Mouse (Mus musculus): ENCODE measurements around the gene Prkcd. TPM values are rescaled to one million over a fixed set of nuclear protein-coding genes. Genes with fewer than 3 reads are reported as not detected.
A peak's percentile ranks its signal among the peaks of the same experiment; 100 is the strongest.

The Prkcd gene
- polyA plus RNA-seq, 1 experiment, result 80.6 TPM

GRCm38 (mm10) chr14:30548131-30548720, 77.8 kb downstream of the Prkcd start, which contains the start of gene Tkt:
TSS of gene Tkt (plus strand) at chr14:30548359.
- Histone ChIP-seq H3K4me3 (ENCODE audit: insufficient read depth, low read depth, low read length) (peak within 1 kb of the TSS; percentile 72), H3K4me1 (ENCODE audit: control insufficient read depth, insufficient read depth, low read length) (peaks cover 25% of the 10 kb centered on the region), H3K27ac (ENCODE audit: insufficient read depth, low read depth, low read length) (peak within 1 kb of the TSS; percentile 95), H3K27me3 (replicated peaks; ENCODE audit: control insufficient read depth, insufficient read depth, low read length) (no peaks in the 10 kb centered on the region), H3K36me3 (ENCODE audit: control insufficient read depth, insufficient read depth, low read length) (no peaks in the 10 kb centered on the region)
- WGBS, result 28% methylated on average over 8 of the region's 8 CpGs
- peak; percentile 95 for DNase-seq
- TF ChIP-seq CTCF (conservative IDR thresholded peaks at IDR 0.05; ENCODE audit: insufficient read depth, insufficient read length, low read depth, low read length) (no peak), POLR2A (IDR thresholded peaks at IDR 0.05; ENCODE audit: low read depth, low read length) (no peak)

Other genes starting within 250 kb of the Prkcd start
- gene Dcp1a, start 146.7 kb downstream of the Prkcd start, polyA plus RNA-seq (2012; rRNA removed), result 18.0 and 24.9 TPM in 2 replicates
- gene Cacna1d, start 134.8 kb downstream of the Prkcd start, polyA plus RNA-seq (2012; rRNA removed), result 4.0 and 4.9 TPM in 2 replicates
- 393 and 447 TPM in 2 replicates for gene Tkt, start 77.9 kb downstream of the Prkcd start, polyA plus RNA-seq (2012; rRNA removed)
- 17.6 and 18.8 TPM in 2 replicates for gene Rft1, start 28.1 kb upstream of the Prkcd start, polyA plus RNA-seq (2012; rRNA removed)
- 2.2 and 3.3 TPM in 2 replicates for gene Sfmbt1, start 88.6 kb upstream of the Prkcd start, polyA plus RNA-seq (2012; rRNA removed)
- 14.1 and 15.1 TPM in 2 replicates for gene Tmem110, start 199.4 kb upstream of the Prkcd start, polyA plus RNA-seq (2012; rRNA removed)

Measured in kidney, adult 2 months (tissue).